8 mouse cellular contexts compared by ENCODE assay signal in the genomic region with DNA sequence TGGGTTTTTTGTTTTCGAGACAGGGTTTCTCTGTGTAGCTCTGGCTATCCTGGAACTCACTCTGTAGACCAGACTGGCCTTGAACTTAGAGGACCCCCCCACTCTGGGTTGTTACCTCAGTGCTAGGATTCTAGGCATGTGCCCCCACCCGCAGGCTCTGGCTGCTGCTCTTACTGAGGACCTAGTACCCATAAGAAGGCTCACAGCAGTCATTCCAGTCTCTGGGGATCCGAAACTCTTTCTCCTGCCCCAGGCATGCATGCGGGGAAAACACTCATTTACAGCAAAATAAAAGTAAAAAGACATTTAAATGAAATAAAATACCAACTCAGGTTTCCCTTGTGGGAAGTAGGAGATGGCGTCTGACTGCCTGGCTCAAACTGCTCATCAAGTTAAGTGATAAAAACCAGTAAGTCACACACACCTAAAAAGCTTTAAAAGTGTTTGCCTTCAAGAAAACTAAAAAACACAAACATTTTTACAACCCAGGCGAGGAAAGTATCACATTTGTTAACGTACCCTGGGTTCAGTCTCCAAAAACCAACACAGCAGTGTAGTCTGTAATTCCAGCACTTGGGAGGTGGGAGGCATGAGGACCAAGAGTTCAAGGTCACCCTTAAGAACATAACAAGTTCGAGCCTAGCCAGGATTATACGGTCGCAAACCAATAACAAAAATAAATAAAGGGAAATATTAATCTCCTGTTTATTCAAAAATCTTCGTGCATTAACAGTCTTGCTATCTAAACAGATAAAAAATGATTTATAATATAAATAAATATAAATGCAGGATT. TPM values are rescaled to one million over a fixed set of nuclear protein-coding genes. Genes with fewer than 3 reads are reported as not detected.
A peak's percentile ranks its signal among the peaks of the same experiment; 100 is the strongest.
DNase-seq lines count a peak whose midpoint lies in the region; ATAC-seq lines count a peak whose summit lies in the region.

No protein-coding gene starts in this region.

- no peak for ATAC-seq in hindbrain, embryonic 16.5 days
- no peak for ATAC-seq in midbrain, embryonic 15.5 days (replicated peaks)

- WGBS in embryonic facial prominence, embryonic 10.5 days: 54% methylated on average over 11 of the region's 11 CpGs
- WGBS in hindbrain, embryonic 16.5 days: 57% methylated on average over 11 of the region's 11 CpGs
- 59% methylated on average over 11 of the region's 11 CpGs for WGBS in midbrain, embryonic 15.5 days

- peak overlapping the region; percentile 76 for H3K9ac ChIP-seq in hindbrain, embryonic 16.5 days (ENCODE audit: low read depth, low read length)
- peak overlapping the region; percentile 61 for H3K9ac ChIP-seq in midbrain, embryonic 15.5 days

- no peaks in the 10 kb centered on the region for H3K9me3 ChIP-seq in embryonic facial prominence, embryonic 10.5 days
- H3K9me3 ChIP-seq in hindbrain, embryonic 16.5 days (ENCODE audit: control insufficient read depth, low read length): no peaks in the 10 kb centered on the region
- no peaks in the 10 kb centered on the region for H3K9me3 ChIP-seq in midbrain, embryonic 15.5 days

- peak overlapping the region; percentile 85 for H3K4me2 ChIP-seq in hindbrain, embryonic 16.5 days (ENCODE audit: low read length)
- H3K4me2 ChIP-seq in midbrain, embryonic 15.5 days: peak overlapping the region; percentile 84

- H3K36me3 ChIP-seq in embryonic facial prominence, embryonic 10.5 days (replicated peaks): peaks cover 22% of the 10 kb centered on the region
- peaks cover 12% of the 10 kb centered on the region for H3K36me3 ChIP-seq in hindbrain, embryonic 16.5 days (ENCODE audit: control insufficient read depth, insufficient read depth, low read length)
- H3K36me3 ChIP-seq in midbrain, embryonic 15.5 days (replicated peaks): peaks cover 12% of the 10 kb centered on the region; the same call in 1 of the 2 replicates

- no peaks in the 10 kb centered on the region for H3K27me3 ChIP-seq in embryonic facial prominence, embryonic 10.5 days (replicated peaks; ENCODE audit: low read depth, poor library complexity, severe bottlenecking)
- H3K27me3 ChIP-seq in hindbrain, embryonic 16.5 days (replicated peaks; ENCODE audit: control insufficient read depth, insufficient read depth, low read length): no peaks in the 10 kb centered on the region
- H3K27me3 ChIP-seq in midbrain, embryonic 15.5 days (replicated peaks): no peaks in the 10 kb centered on the region

- H3K4me3 ChIP-seq in embryonic facial prominence, embryonic 10.5 days: peak overlapping the region; percentile 85
- H3K4me3 ChIP-seq in hindbrain, embryonic 16.5 days (ENCODE audit: low read length): peak overlapping the region; percentile 63
- H3K4me3 ChIP-seq in midbrain, embryonic 15.5 days: peak overlapping the region; percentile 71

- 0 out of 2 replicates have a peak overlapping the region, but pooled peaks have one; percentile 81 for H3K27ac ChIP-seq in embryonic facial prominence, embryonic 10.5 days (replicated peaks)
- H3K27ac ChIP-seq in hindbrain, embryonic 16.5 days (ENCODE audit: low read depth, low read length): no peak overlapping the region
- H3K27ac ChIP-seq in midbrain, embryonic 15.5 days: no peak overlapping the region

- peak; percentile 32 for DNase-seq in kidney, adult 9 months
- DNase-seq in kidney, postnatal 4 days: no peak
- no peak for DNase-seq in embryonic facial prominence, embryonic 10.5 days (ENCODE audit: low spot score)
- DNase-seq in adrenal gland, postnatal 36 days: no peak
- DNase-seq in ovary, postnatal 14 days (ENCODE audit: low spot score): no peak
- DNase-seq in embryo, embryonic 10 days (ENCODE audit: low spot score): no peak

- H3K4me1 ChIP-seq in embryonic facial prominence, embryonic 10.5 days: peaks cover 15% of the 10 kb centered on the region
- peaks cover 9% of the 10 kb centered on the region for H3K4me1 ChIP-seq in hindbrain, embryonic 16.5 days (ENCODE audit: control insufficient read depth, insufficient read depth, low read depth, low read length)
- peaks cover 9% of the 10 kb centered on the region for H3K4me1 ChIP-seq in midbrain, embryonic 15.5 days

RNA-seq across cellular contexts. Expression of gene Slc25a19, which starts 1.1 kb away (rescaled TPM):
- 23.5 and 24.6 TPM in 2 replicates for polyA plus RNA-seq in embryonic facial prominence, embryonic 10.5 days (2016; fragmentation: Nextera tagmentation; extraction: Ambion mirVana)
- 42.7 and 49.9 TPM in 2 replicates for polyA plus RNA-seq in hindbrain, embryonic 16.5 days (2015; fragmentation: Nextera tagmentation; extraction: Ambion mirVana)
- 43.5 and 44.5 TPM in 2 replicates for polyA plus RNA-seq in midbrain, embryonic 15.5 days (2015; fragmentation: Nextera tagmentation; extraction: Ambion mirVana)
- total RNA-seq in adrenal gland, postnatal 36 days (2021): 10 to 100 TPM; 90.5 to 96.3 TPM

RNA-seq across cellular contexts. Expression of gene Mif4gd, which starts 14.3 kb away (rescaled TPM):
- 19.4 and 19.8 TPM in 2 replicates for polyA plus RNA-seq in embryonic facial prominence, embryonic 10.5 days (2016; fragmentation: Nextera tagmentation; extraction: Ambion mirVana)
- polyA plus RNA-seq in hindbrain, embryonic 16.5 days (2015; fragmentation: Nextera tagmentation; extraction: Ambion mirVana): 16.1 and 16.2 TPM in 2 replicates
- 11.2 and 12.9 TPM in 2 replicates for polyA plus RNA-seq in midbrain, embryonic 15.5 days (2015; fragmentation: Nextera tagmentation; extraction: Ambion mirVana)
- total RNA-seq in adrenal gland, postnatal 36 days (2021): 100 to 1,000 TPM in 1 of 2 experiments, 10 to 100 TPM in 1; 73.4 to 195 TPM

RNA-seq across cellular contexts. Expression of gene Gga3, which starts 23.2 kb away (rescaled TPM):
- 29.6 and 33.3 TPM in 2 replicates for polyA plus RNA-seq in embryonic facial prominence, embryonic 10.5 days (2016; fragmentation: Nextera tagmentation; extraction: Ambion mirVana)
- polyA plus RNA-seq in hindbrain, embryonic 16.5 days (2015; fragmentation: Nextera tagmentation; extraction: Ambion mirVana): 35.1 and 43.7 TPM in 2 replicates
- polyA plus RNA-seq in midbrain, embryonic 15.5 days (2015; fragmentation: Nextera tagmentation; extraction: Ambion mirVana): 37.5 and 38.1 TPM in 2 replicates
- total RNA-seq in adrenal gland, postnatal 36 days (2021): 10 to 100 TPM; 25.3 to 30.7 TPM

RNA-seq across cellular contexts. Expression of gene Mrps7, which starts 23.3 kb away (rescaled TPM):
- polyA plus RNA-seq in embryonic facial prominence, embryonic 10.5 days (2016; fragmentation: Nextera tagmentation; extraction: Ambion mirVana): 100 and 101 TPM in 2 replicates
- polyA plus RNA-seq in hindbrain, embryonic 16.5 days (2015; fragmentation: Nextera tagmentation; extraction: Ambion mirVana): 79.9 and 82.2 TPM in 2 replicates
- 70.0 and 74.3 TPM in 2 replicates for polyA plus RNA-seq in midbrain, embryonic 15.5 days (2015; fragmentation: Nextera tagmentation; extraction: Ambion mirVana)
- 100 to 1,000 TPM in 1 of 2 experiments, 10 to 100 TPM in 1; 97.7 to 102 TPM for total RNA-seq in adrenal gland, postnatal 36 days (2021)
